Mouse (Mus musculus): Measurements from ENCODE around the gene Svs2. TPM values are rescaled to one million over a fixed set of nuclear protein-coding genes. Genes with fewer than 3 reads are reported as not detected.

The Svs2 gene
- not detected for polyA plus RNA-seq (2014; fragmentation: Illumina TruSeq; extraction: RNeasy Lipid Tissue Mini Kit (QIAGEN cat#74804); ENCODE audit: low read depth, low replicate concordance)

GRCm38 (mm10) chr2:164238366-164238765 lies at the start of gene Svs2:
Svs2 (minus strand) TSS chr2:164238466.

DNA sequence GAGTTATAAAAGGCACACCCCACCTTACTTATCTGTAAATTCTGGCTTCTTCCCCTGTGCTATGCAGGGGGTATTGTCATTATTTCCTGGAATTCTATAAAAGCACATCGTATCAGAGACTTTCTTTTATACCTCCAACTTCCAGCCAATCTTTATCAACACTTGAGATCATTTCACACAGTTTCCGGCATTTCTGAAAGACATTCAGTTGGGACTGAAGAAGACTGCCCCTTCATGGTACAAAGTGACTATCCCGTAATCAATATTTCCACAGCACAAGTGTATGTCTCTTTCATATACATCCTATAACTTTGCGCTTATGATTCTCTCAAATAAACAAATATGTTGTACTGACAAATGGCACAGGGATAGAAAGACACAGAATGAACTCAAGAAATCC lies 40.1 kb upstream of the Svs2 start, which contains the start of gene Svs4:
TSS of gene Svs4 (minus strand) at position 101 of the 400 bp plus-strand sequence.

DNA sequence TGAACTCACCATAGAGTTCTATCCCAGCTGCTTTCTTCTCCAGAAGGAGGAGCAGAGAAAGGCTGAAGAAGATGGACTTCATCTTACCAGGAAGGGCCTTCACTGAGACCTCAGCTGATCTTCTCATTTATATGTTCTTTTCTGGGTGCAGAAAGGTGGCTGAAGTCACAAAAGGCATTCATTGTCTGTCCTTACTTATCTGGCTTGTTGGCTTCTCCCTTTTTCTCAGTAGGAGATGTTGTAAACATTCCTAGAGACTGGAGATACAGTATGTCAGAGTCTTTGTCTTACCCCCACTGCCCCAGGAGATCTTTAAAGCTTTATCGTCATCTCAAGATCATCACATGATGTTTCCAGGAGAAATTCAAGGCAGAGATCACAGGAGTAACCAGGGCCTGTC lies 18.3 kb upstream of the Svs2 start, which contains the start of gene Svs3b:
TSS of gene Svs3b (minus strand) at position 101 of the 400 bp plus-strand sequence.

DNA sequence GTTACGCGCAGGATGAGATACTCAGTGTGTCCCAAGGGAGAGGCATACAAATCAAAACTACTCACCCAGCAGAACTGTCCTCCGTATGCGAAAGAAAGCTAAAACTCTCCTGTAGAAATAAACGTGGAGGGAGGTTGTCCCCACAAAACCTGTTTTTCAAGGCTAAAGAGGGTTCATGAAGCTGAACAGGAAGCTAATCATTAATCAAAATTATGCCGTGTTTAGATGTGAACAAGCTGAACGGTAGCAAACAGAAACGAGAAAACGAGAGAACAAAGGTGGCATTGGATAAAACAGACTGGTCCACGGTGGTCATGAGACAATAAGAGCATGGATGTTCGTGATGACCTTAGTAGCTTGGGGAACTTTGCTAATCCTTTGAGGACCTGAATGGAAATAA lies 16.7 kb downstream of the Svs2 start, which contains the start of gene Wfdc15b:
TSS of gene Wfdc15b (minus strand) at position 139 of the 400 bp plus-strand sequence.

GRCm38 (mm10) chr2:164199626-164200327 lies 38.5 kb downstream of the Svs2 start, which contains the start of gene Wfdc15a:
Wfdc15a (minus strand) TSS chr2:164200130.

GRCm38 (mm10) chr2:164190576-164190975 lies 47.7 kb downstream of the Svs2 start, which contains the start of gene Wfdc12:
Wfdc12 (minus strand) TSS chr2:164190608.

Other genes with a start within 250 kb of the Svs2 start
- 68.3 TPM for gene Ywhab, start 243.5 kb downstream of the Svs2 start, polyA plus RNA-seq (2014; fragmentation: Illumina TruSeq; extraction: RNeasy Lipid Tissue Mini Kit (QIAGEN cat#74804); ENCODE audit: low read depth, low replicate concordance)
- 0.42 TPM for gene Pabpc1l, start 213.0 kb downstream of the Svs2 start, polyA plus RNA-seq (2014; fragmentation: Illumina TruSeq; extraction: RNeasy Lipid Tissue Mini Kit (QIAGEN cat#74804); ENCODE audit: low read depth, low replicate concordance)
- 62.3 TPM for gene Stk4, start 168.1 kb downstream of the Svs2 start, polyA plus RNA-seq (2014; fragmentation: Illumina TruSeq; extraction: RNeasy Lipid Tissue Mini Kit (QIAGEN cat#74804); ENCODE audit: low read depth, low replicate concordance)
- gene Tomm34, start 167.3 kb downstream of the Svs2 start, polyA plus RNA-seq (2014; fragmentation: Illumina TruSeq; extraction: RNeasy Lipid Tissue Mini Kit (QIAGEN cat#74804); ENCODE audit: low read depth, low replicate concordance), result 21.5 TPM
- 0.07 TPM for gene Kcns1, start 67.4 kb downstream of the Svs2 start, polyA plus RNA-seq (2014; fragmentation: Illumina TruSeq; extraction: RNeasy Lipid Tissue Mini Kit (QIAGEN cat#74804); ENCODE audit: low read depth, low replicate concordance)
- not detected for gene Wfdc5, start 55.7 kb downstream of the Svs2 start, polyA plus RNA-seq (2014; fragmentation: Illumina TruSeq; extraction: RNeasy Lipid Tissue Mini Kit (QIAGEN cat#74804); ENCODE audit: low read depth, low replicate concordance)
- gene Wfdc12, start 47.9 kb downstream of the Svs2 start, polyA plus RNA-seq (2014; fragmentation: Illumina TruSeq; extraction: RNeasy Lipid Tissue Mini Kit (QIAGEN cat#74804); ENCODE audit: low read depth, low replicate concordance), result not detected
- gene Wfdc15a, start 38.3 kb downstream of the Svs2 start, polyA plus RNA-seq (2014; fragmentation: Illumina TruSeq; extraction: RNeasy Lipid Tissue Mini Kit (QIAGEN cat#74804); ENCODE audit: low read depth, low replicate concordance), result 104 TPM
- gene Wfdc15b, start 16.8 kb downstream of the Svs2 start, polyA plus RNA-seq (2014; fragmentation: Illumina TruSeq; extraction: RNeasy Lipid Tissue Mini Kit (QIAGEN cat#74804); ENCODE audit: low read depth, low replicate concordance), result 0.62 TPM
- 0.50 TPM for gene Svs3b, start 18.2 kb upstream of the Svs2 start, polyA plus RNA-seq (2014; fragmentation: Illumina TruSeq; extraction: RNeasy Lipid Tissue Mini Kit (QIAGEN cat#74804); ENCODE audit: low read depth, low replicate concordance)
- gene Svs4, start 40.0 kb upstream of the Svs2 start, polyA plus RNA-seq (2014; fragmentation: Illumina TruSeq; extraction: RNeasy Lipid Tissue Mini Kit (QIAGEN cat#74804); ENCODE audit: low read depth, low replicate concordance), result 1.5 TPM
- not detected for gene Svs3a, start 50.8 kb upstream of the Svs2 start, polyA plus RNA-seq (2014; fragmentation: Illumina TruSeq; extraction: RNeasy Lipid Tissue Mini Kit (QIAGEN cat#74804); ENCODE audit: low read depth, low replicate concordance)
- gene Svs6, start 78.3 kb upstream of the Svs2 start, polyA plus RNA-seq (2014; fragmentation: Illumina TruSeq; extraction: RNeasy Lipid Tissue Mini Kit (QIAGEN cat#74804); ENCODE audit: low read depth, low replicate concordance), result 3.8 TPM
- gene Svs5, start 94.3 kb upstream of the Svs2 start, polyA plus RNA-seq (2014; fragmentation: Illumina TruSeq; extraction: RNeasy Lipid Tissue Mini Kit (QIAGEN cat#74804); ENCODE audit: low read depth, low replicate concordance), result 8.0 TPM
- 0.27 TPM for gene Slpi, start 150.6 kb upstream of the Svs2 start, polyA plus RNA-seq (2014; fragmentation: Illumina TruSeq; extraction: RNeasy Lipid Tissue Mini Kit (QIAGEN cat#74804); ENCODE audit: low read depth, low replicate concordance)
- gene Rbpjl, start 164.7 kb upstream of the Svs2 start, polyA plus RNA-seq (2014; fragmentation: Illumina TruSeq; extraction: RNeasy Lipid Tissue Mini Kit (QIAGEN cat#74804); ENCODE audit: low read depth, low replicate concordance), result not detected
- gene Matn4, start 166.7 kb upstream of the Svs2 start, polyA plus RNA-seq (2014; fragmentation: Illumina TruSeq; extraction: RNeasy Lipid Tissue Mini Kit (QIAGEN cat#74804); ENCODE audit: low read depth, low replicate concordance), result not detected
- 23.5 TPM for gene Sdc4, start 205.4 kb upstream of the Svs2 start, polyA plus RNA-seq (2014; fragmentation: Illumina TruSeq; extraction: RNeasy Lipid Tissue Mini Kit (QIAGEN cat#74804); ENCODE audit: low read depth, low replicate concordance)
- gene Sys1, start 218.5 kb upstream of the Svs2 start, polyA plus RNA-seq (2014; fragmentation: Illumina TruSeq; extraction: RNeasy Lipid Tissue Mini Kit (QIAGEN cat#74804); ENCODE audit: low read depth, low replicate concordance), result 6.3 TPM
- not detected for gene Gm20458, start 222.5 kb upstream of the Svs2 start, polyA plus RNA-seq (2014; fragmentation: Illumina TruSeq; extraction: RNeasy Lipid Tissue Mini Kit (QIAGEN cat#74804); ENCODE audit: low read depth, low replicate concordance)
- gene Trp53tg5, start 235.3 kb upstream of the Svs2 start, polyA plus RNA-seq (2014; fragmentation: Illumina TruSeq; extraction: RNeasy Lipid Tissue Mini Kit (QIAGEN cat#74804); ENCODE audit: low read depth, low replicate concordance), result 308 TPM
- gene Dbndd2, start 247.6 kb upstream of the Svs2 start, polyA plus RNA-seq (2014; fragmentation: Illumina TruSeq; extraction: RNeasy Lipid Tissue Mini Kit (QIAGEN cat#74804); ENCODE audit: low read depth, low replicate concordance), result 0.98 TPM